Mouse (Mus musculus) erythroblast, adult 5-6 weeks (primary cell): ENCODE results near the gene Ppdpf. TPM values are rescaled to one million over a fixed set of nuclear protein-coding genes. Genes with fewer than 3 reads are reported as not detected.
A peak's percentile ranks its signal among the peaks of the same experiment; 100 is the strongest.

Experiments
- ATAC-seq: replicated peaks from 2 replicates; pipeline ENCODE4 v1.8.0; 2016; ENCODE audit warnings: moderate number of reproducible peaks, mild to moderate bottlenecking, moderate TSS enrichment, inconsistent platforms; ENCODE audit not compliant: poor library complexity, low FRiP score, severe bottlenecking
- total RNA-seq, 2 experiments: library from RNA; stranded (forward) in 1 of 2; stranded (reverse) in 1 of 2; fragments of 150-400 nt in 1 of 2; fragments of 200-764, 138-1000 nt in 1 of 2; gene quantifications; 2 replicates each; pipeline versions ENCODE4 v1.2.3 to v1.2.4; 2015 to 2017; ENCODE audit warnings: low replicate concordance in 2 of 2

Gene Ppdpf
- 45.6 and 74.6 TPM in 2 replicates for total RNA-seq (2015; ENCODE audit: low replicate concordance)
- 3.9 and 6.9 TPM in 2 replicates for total RNA-seq (2017; ENCODE audit: low replicate concordance)

GRCm38 (mm10) chr2:181187121-181188000 lies at the start of gene Ppdpf:
TSS of gene Ppdpf (plus strand) at chr2:181187247.
- peak; percentile 91 for ATAC-seq

DNA sequence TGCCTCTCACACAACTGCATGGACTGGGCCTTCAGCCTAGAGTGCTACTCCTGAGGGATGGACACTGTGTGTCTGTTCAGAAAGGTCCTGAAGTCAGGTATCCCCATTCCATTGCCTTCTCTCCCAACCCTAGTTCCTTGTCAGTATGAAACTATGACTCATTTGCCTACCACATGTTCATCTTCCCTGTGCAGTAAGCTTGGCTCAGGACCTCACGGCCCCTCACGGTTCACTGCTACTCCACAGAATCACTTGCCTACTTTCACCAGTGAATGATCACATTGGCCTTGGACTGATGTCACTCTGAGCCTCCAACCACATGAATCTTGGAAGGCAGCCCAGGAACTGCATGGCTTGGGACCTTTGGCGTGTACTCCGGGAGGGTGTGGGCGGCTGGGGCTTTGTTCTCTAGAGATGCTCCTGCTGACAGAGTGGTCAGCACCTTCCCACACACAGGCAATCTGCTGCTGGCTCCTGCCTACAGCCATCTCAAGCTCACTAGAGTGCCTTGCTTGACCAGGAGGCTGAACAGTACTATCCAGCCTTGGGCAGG lies 47.3 kb upstream of the Ppdpf start:
- ATAC-seq = no peak

GRCm38 (mm10) chr2:181142703-181143135 lies 44.3 kb upstream of the Ppdpf start:
- no peak for ATAC-seq

- ATAC-seq = no peak
Observed at GRCm38 (mm10) chr2:181143509-181144276, 43.4 kb upstream of the Ppdpf start.

DNA sequence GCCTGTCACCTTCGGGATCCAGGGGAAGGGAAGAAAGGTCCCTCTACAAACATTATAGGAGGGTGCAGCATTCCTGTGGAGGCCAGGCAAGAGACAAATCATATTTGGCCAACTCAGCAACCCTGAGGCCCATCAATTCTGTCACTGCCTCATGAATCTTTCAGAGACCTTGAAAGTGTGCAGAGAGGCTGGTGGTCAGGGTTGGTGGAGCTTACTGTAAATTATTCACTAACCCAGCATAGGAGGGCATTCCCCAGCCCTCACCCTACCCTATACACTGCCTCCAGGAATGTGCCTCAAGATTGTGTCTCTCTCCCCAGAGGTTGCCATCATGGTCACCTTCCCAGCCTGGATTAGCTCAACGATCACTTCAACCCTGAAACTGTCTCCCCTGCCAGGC lies 42.4 kb upstream of the Ppdpf start:
- ATAC-seq = no peak

GRCm38 (mm10) chr2:181146976-181147545 lies 40.0 kb upstream of the Ppdpf start:
- ATAC-seq = no peak

DNA sequence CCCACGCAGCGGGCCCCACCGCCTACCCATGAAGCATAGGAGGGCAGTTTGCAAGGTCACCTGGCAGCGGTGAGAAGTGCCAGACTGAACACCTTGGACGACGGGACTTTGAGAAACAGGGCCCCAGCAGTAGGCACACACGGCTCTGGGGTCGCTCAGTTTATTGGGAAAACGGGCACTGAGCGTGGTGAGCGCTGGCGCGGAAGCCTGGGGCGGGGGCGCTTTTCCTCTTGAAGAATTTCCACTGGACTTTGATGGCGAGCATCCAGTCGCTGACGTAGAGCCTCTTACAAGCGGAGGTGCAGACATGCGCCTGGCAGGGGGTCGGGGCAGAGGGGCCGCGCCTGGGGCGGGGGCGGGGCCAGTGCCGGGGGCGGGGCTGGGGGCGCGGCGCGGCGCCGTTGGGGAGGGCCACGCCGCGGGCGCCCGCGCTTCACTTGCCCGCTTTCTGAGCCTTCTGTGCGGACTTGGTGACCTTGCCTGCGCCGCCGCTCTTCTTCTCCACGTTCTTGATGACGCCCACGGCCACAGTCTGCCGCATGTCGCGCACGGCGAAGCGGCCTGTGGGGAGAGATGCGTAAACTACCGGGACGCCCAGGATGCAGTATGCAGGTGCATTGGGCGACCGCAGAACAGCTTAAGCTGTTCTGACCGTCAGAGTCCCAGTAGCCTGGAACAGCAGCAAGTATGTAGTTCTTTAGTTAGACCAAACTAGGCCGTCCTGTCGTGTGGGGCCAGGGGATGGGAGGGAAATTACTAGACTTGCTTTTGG lies 39.3 kb upstream of the Ppdpf start:
- ATAC-seq = no peak

- ATAC-seq = no peak
Observed at GRCm38 (mm10) chr2:181148318-181148955, 38.6 kb upstream of the Ppdpf start.

DNA sequence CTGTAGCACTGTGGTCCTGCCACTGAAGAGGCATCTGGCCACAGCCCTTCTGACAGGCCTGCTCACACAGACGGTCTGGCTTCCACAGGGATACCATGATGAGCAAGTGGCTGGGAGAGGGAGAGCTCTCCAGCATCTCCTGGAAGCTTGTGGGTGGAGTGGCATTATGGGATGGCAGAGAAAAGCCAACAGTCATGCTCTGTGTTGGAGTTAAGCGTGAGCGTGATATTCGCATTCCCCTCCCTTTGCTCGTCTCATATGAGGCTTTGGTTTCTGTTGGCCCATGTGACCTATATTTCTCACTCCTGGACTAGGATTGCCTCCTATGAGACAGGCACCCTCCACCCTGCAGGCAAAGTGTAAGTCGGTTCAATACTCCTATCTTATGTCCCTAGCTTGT lies 36.8 kb upstream of the Ppdpf start:
- ATAC-seq = no peak

GRCm38 (mm10) chr2:181152701-181153100 lies 34.3 kb upstream of the Ppdpf start:
- no peak for ATAC-seq

DNA sequence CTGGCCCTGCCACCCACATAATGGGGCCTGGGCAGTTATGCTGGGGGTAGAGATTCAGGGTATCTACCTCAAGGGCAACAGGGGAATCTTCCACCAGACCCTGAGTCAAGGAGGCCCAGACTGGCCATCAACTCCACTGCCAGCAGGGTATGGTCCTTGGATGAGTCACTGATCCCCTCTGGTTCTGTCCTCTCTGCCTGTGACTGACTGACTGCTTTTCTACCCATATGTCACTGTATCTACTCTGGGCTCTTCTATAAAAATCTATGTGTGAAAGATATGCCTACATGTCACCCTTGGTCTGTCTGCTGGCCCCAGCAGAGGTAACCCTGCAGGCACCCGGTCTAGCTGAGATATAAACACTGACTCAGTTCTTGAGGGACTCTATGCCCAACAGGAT lies 33.9 kb upstream of the Ppdpf start:
- no peak for ATAC-seq

DNA sequence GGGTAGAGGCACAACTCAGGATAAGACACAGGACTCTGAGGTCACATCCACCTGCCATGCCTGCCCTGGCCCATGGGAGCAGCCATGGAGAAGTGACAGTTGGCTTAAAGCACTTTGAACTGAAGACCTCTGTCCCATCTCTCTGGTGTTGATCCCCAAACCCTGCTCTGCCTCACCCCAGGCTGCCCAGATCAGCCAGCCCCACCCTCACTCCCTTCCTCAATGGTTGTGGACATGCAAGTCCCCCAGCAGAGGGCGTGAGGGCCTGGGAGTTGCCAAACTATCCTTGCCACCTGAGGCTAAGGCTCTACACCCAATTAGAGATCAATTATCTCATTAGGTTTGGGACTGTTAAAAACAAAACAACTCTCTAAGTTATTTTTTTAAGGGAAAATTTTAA lies 33.2 kb upstream of the Ppdpf start:
- ATAC-seq = no peak

DNA sequence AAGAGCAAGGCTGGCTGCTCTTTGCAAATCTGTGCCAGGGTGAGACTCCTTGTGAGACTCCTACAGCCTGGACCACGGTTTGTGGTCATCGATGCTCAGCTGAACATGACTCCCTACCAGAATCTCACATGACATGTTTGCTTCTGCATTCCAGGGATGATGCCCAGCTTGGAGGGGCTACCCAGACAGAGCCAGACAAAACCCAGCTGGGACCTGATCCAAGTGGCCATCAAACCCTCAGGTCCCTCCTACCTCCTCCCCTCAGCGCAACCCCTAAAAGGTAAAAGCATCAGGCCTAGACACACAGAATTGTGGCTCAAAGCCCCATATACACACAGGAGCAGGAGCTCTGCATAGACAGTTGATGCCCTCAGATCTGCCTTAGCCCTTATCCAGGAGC lies 32.7 kb upstream of the Ppdpf start:
- no peak for ATAC-seq

DNA sequence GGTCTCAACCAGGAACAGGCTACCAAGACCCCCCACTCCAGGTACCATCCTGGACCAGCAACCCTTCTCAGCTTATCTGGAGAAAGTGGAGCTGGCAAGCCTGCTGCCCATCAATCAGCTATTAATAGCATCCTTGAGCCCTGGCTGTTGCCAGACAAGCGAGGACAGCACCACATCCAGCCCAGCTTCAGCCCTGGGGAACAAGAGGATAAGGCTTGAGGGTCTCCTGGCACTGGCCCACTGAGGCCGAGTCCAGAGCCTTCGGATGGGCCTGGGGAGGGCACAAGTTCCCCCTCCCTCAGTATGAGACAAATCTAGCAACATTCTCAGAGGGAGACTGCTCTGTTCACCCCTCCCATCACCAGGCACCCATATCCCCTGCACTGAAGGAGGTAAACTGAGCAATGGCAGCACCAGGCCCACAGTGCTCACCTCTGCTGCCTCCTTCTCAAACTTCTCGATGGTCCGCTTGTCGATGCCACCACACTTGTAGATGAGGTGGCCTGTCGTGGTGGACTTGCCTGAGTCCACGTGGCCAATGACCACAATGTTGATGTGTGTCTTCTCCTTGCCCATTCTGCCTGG lies 32.1 kb upstream of the Ppdpf start:
- ATAC-seq = no peak

DNA sequence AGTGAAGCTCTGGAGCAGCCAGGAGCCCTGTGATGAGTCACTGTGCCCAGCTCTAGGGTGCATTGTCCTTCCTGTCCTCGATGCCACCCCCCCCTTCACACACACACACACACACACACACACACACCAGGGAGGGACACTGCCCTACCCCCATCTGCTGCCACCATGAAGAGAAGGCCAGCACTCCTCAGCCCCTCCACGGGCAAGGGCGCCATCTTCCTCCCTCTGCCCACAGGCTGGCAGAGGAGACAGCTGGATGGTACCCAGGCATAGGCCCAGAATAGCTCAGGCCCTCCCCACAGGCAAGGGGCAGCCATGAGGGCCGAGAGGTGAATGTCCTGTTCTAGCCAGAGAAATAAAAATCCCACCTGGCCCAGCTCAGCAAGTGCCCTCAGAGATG lies 31.2 kb upstream of the Ppdpf start:
- ATAC-seq = no peak

DNA sequence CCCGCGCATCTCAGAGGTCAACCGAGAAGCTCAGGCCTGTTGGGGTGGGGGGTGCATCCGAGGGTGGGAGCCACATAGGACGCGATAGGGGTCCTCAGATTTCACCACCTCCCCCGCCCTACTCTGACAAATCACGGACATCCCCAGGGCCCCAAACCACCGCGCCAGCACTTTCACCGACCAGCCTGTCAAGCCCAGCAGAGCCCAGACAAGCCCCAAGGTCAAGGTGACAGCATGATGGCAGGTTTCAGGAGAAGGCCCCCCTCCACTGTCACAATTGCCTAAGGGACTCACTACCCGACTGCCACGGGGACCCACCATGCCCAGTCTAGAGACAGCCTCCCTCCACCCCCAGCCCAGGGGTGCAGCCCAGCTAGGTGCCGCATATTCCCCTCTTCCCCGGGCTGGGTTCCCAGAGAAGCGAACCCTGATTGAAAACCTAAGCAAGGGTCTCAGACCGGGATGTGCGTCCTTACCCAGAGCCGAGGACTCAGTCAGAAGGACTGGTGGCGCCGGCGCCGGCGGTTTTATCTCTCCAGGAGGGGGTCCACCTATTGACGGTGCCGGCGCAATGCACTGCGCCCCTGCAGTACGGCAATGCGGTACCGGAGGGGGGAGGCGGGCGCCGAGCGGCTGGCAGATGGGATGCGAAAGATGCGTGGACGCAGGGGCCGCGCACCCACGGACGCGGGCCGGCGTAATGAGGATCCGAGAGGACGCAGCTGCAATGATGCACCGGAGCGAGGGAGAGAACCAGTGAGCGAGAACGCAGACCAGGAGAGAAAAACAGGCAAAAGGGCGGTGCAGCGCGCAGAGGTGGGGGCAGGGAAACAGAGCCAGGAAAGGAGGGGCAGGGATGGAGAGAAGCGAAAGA lies 30.6 kb upstream of the Ppdpf start, which contains the start of gene Eef1a2:
Gene Eef1a2 (minus strand): TSS at position 767 of the 874 bp plus-strand sequence.
- ATAC-seq = no peak

DNA sequence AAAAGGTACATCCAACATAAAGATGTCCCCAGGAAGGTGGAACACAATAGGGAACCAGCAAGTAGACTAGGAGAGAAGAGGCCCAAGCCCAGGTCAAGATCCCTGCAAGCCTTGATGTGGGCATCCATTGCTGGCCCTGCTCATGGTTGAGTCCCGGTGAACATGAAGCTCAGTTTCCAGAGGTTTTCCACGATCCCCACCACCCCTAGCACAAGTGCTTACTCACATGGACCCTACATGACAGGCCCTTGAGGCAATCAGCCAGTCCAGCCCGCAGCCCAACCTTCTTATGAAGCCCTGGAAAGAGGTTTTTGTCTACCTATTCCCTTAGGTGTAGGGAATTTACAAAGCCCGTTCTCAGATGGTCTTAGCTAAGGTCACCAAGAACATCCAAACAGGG lies 29.9 kb upstream of the Ppdpf start:
- ATAC-seq = no peak
